In genomic region chr3:109423440-109424079, GRCm38 (mm10) we compare ENCODE assay signal across 22 mouse cellular contexts.
DNase-seq lines count a peak whose midpoint lies in the region; ATAC-seq lines count a peak whose summit lies in the region.
"Had no signal": no experiment of that assay in that cellular context is flagged by ENCODE, and none has a peak within 500 bp of the region (broad histone marks: within the 10 kb centered on the region; RNA-seq: fewer than 3 reads in every experiment).

No protein-coding gene starts in this region.

- ATAC-seq in frontal cortex, adult (ENCODE audit: low TSS enrichment) = peak; percentile 91
- ATAC-seq: activated CD4-positive, CD25-positive, alpha-beta regulatory T cell, adult 4 months; CD4-positive, CD25-positive, alpha-beta regulatory T cell, adult 4 months; forebrain, embryonic 15.5 days; inflammation-experienced regulatory T-cells, adult 6 months; intestine, embryonic 16.5 days had no signal

- intact Hi-C loops in left cerebral cortex, postnatal 4 days (cut with DNase I) = no loop called here

- DNase-seq in frontal cortex, postnatal 10 days (ENCODE audit: low spot score in 2 of 2) = no peak
- peak; percentile 13 for DNase-seq in left cerebral cortex, postnatal 4 days
- no peak for DNase-seq in left cerebral cortex, adult 18-20 months (ENCODE audit: low spot score in 2 of 2)
- peak; percentile 44 for DNase-seq in brain, adult 2 months (ENCODE audit: low read depth, low spot score)
- peak; percentile 33 for DNase-seq in telencephalon, adult 2 months (ENCODE audit: low read depth, low spot score)
- DNase-seq in liver = no peak
- DNase-seq: adrenal gland, adult 8-10 months; adrenal gland, postnatal 25 days; cerebellum, adult 11 months; cerebellum, adult 2 months; cerebellum, adult 9-11 months; gastrocnemius, postnatal 25 days; heart, adult 18-20 months; heart, postnatal 10 days; heart, postnatal 36 days; kidney, adult 18-20 months had no signal

Comparison
In these comparisons a context has a peak if more than half of its experiments do, and no peak if none do; other contexts are left out.
1. DNase-seq: peak in left cerebral cortex, postnatal 4 days (single experiment), brain, adult 2 months (single experiment) and telencephalon, adult 2 months (single experiment); none in frontal cortex, postnatal 10 days (0 of 2), left cerebral cortex, adult 18-20 months (0 of 2) and liver (single experiment).